Mouse (Mus musculus) hindbrain, postnatal 0 days (tissue): Measurements from ENCODE around the gene Itpr2. TPM values are rescaled to one million over a fixed set of nuclear protein-coding genes. Genes with fewer than 3 reads are reported as not detected.

Experiments used
- ATAC-seq: fragments of 200-750 bp; cut with Nextera tagmentation; 2 replicates; pipeline ENCODE4 v1.8.0; 2017; ENCODE audit warnings: mild to moderate bottlenecking, moderate TSS enrichment, moderate library complexity
- DNase-seq: peaks from one replicate; pipeline ENCODE4 v3.0.0-alpha.2; 2015; ENCODE audit warnings: low spot score
- H3K27ac ChIP-seq: fragments of 300-500 bp; sonication (generic); 2 replicates; pipeline ENCODE4 v1.5.1; 2014; ENCODE audit warnings: mild to moderate bottlenecking
- H3K27me3 ChIP-seq: fragments of 300-500 bp; sonication (generic); 2 replicates; pipeline ENCODE4 v1.6.1; 2014; ENCODE audit warnings: low read length, mixed read lengths; ENCODE audit not compliant: insufficient read depth
- H3K36me3 ChIP-seq: fragments of 300-500 bp; sonication (generic); 2 replicates; pipeline ENCODE4 v1.6.1; 2014; ENCODE audit warnings: low read length, mixed read lengths; ENCODE audit not compliant: insufficient read depth
- H3K4me1 ChIP-seq: fragments of 300-500 bp; sonication (generic); 2 replicates; pipeline ENCODE4 v1.6.1; 2014; ENCODE audit warnings: antibody characterized with exemption, low read length, mixed read lengths; ENCODE audit not compliant: insufficient read depth
- H3K4me2 ChIP-seq: fragments of 300-500 bp; sonication (generic); 2 replicates; pipeline ENCODE4 v1.6.1; 2014; ENCODE audit warnings: low read depth, mild to moderate bottlenecking, low read length, moderate library complexity, mixed read lengths
- H3K4me3 ChIP-seq: fragments of 300-500 bp; sonication (generic); 2 replicates; pipeline ENCODE4 v1.5.1; 2014; ENCODE audit warnings: low read length
- H3K9ac ChIP-seq: fragments of 300-500 bp; sonication (generic); replicated peaks from 2 replicates; pipeline ENCODE4 v1.6.1; 2014; ENCODE audit warnings: mild to moderate bottlenecking, low read length, moderate library complexity, mixed read lengths
- H3K9me3 ChIP-seq: fragments of 300-500 bp; sonication (generic); 2 replicates; pipeline ENCODE4 v1.6.1; 2016; ENCODE audit warnings: low read length, mixed read lengths
- CTCF ChIP-seq: IDR thresholded peaks from 2 replicates; pipeline ENCODE4 v1.5.1; 2016; ENCODE audit warnings: antibody characterized with exemption, control low read depth, low read depth
- WGBS: fragments of 180-500 bp; shearing (Covaris S2); extraction: QIAGEN DNeasy Blood & Tissue Kit; methylation state at CpG from one replicate; pipeline ENCODE4 v1.1.7; 2014; 5-methylcytosine and 5-hydroxymethylcytosine counted together
- polyA plus RNA-seq: library from polyadenylated mRNA; unstranded; fragments of >200 nt; fragmentation: Nextera tagmentation; extraction: Ambion mirVana; gene quantifications from 2 replicates; pipeline ENCODE4 v1.2.1, GENCODE M21; 2015
- total RNA-seq: library from RNA; depleted of rRNA; stranded (reverse); fragments of >200 nt; gene quantifications from 2 replicates; pipeline ENCODE4 v1.2.3, GENCODE M21; 2014

The Itpr2 gene
- total and polyA plus RNA-seq, 2 experiments from 2014 or later: 15.3 to 15.7 TPM

GRCm38 (mm10) chr6:146204470-146204869, 297.6 kb downstream of the Itpr2 start:
- Histone ChIP-seq H3K4me2 (no peak overlapping the region), H3K9ac (no peak overlapping the region), H3K27ac (no peak overlapping the region), H3K36me3 (no peaks in the 10 kb centered on the region), H3K4me1 (no peaks in the 10 kb centered on the region), H3K27me3 (no peaks in the 10 kb centered on the region), H3K4me3 (no peak overlapping the region), H3K9me3 (no peaks in the 10 kb centered on the region)
- DNase-seq (no peak), ATAC-seq (no peak)
- WGBS: 76% methylated on average over 4 of the region's 4 CpGs
- TF ChIP-seq CTCF: no peak

- TF ChIP-seq CTCF: no peak
- 97% methylated on average over 7 of the region's 7 CpGs for WGBS
- Histone ChIP-seq H3K9ac (no peak overlapping the region), H3K27me3 (no peaks in the 10 kb centered on the region), H3K27ac (no peak overlapping the region), H3K36me3 (no peaks in the 10 kb centered on the region), H3K4me1 (no peaks in the 10 kb centered on the region), H3K4me3 (no peak overlapping the region), H3K9me3 (no peaks in the 10 kb centered on the region), H3K4me2 (no peak overlapping the region)
- ATAC-seq (no peak), DNase-seq (no peak)
Measured at GRCm38 (mm10) chr6:146197868-146198379, 304.1 kb downstream of the Itpr2 start.

- DNase-seq: no peak
- Histone ChIP-seq H3K9me3 (no peaks in the 10 kb centered on the region), H3K27ac (no peak overlapping the region), H3K9ac (no peak overlapping the region), H3K4me3 (no peak overlapping the region), H3K4me2 (no peak overlapping the region), H3K36me3 (no peaks in the 10 kb centered on the region), H3K4me1 (no peaks in the 10 kb centered on the region), H3K27me3 (no peaks in the 10 kb centered on the region)
- 63% methylated on average over 1 of the region's 1 CpGs for WGBS
- no peak for TF ChIP-seq CTCF
- ATAC-seq: no peak
Measured at GRCm38 (mm10) chr6:146196701-146197100, 305.3 kb downstream of the Itpr2 start.

GRCm38 (mm10) chr6:146195854-146196457, 306.1 kb downstream of the Itpr2 start:
- 90% methylated on average over 7 of the region's 7 CpGs for WGBS
- Histone ChIP-seq H3K36me3 (no peaks in the 10 kb centered on the region), H3K4me3 (no peak overlapping the region), H3K9me3 (no peaks in the 10 kb centered on the region), H3K27me3 (no peaks in the 10 kb centered on the region), H3K9ac (no peak overlapping the region), H3K4me2 (no peak overlapping the region), H3K4me1 (no peaks in the 10 kb centered on the region), H3K27ac (no peak overlapping the region)
- DNase-seq (no peak), ATAC-seq (no peak)
- no peak for TF ChIP-seq CTCF

GRCm38 (mm10) chr6:146191931-146192330, 310.1 kb downstream of the Itpr2 start:
- Histone ChIP-seq H3K27me3 (no peaks in the 10 kb centered on the region), H3K4me2 (no peak overlapping the region), H3K36me3 (no peaks in the 10 kb centered on the region), H3K4me3 (no peak overlapping the region), H3K27ac (no peak overlapping the region), H3K9ac (no peak overlapping the region), H3K4me1 (no peaks in the 10 kb centered on the region), H3K9me3 (no peaks in the 10 kb centered on the region)
- DNase-seq: no peak
- no peak for TF ChIP-seq CTCF
- WGBS: 82% methylated on average over 5 of the region's 5 CpGs
- ATAC-seq: no peak

- Histone ChIP-seq H3K27me3 (no peaks in the 10 kb centered on the region), H3K9me3 (no peaks in the 10 kb centered on the region), H3K9ac (no peak overlapping the region), H3K4me2 (no peak overlapping the region), H3K4me1 (no peaks in the 10 kb centered on the region), H3K27ac (no peak overlapping the region), H3K36me3 (no peaks in the 10 kb centered on the region), H3K4me3 (no peak overlapping the region)
- 56% methylated on average over 8 of the region's 8 CpGs for WGBS
- DNase-seq: peak; percentile 42
- no peak for TF ChIP-seq CTCF
- ATAC-seq: no peak
Measured at GRCm38 (mm10) chr6:146190006-146190405, 312.0 kb downstream of the Itpr2 start.

GRCm38 (mm10) chr6:146185532-146185931, 316.5 kb downstream of the Itpr2 start:
- no peak overlapping the region for H3K4me3 ChIP-seq
- TF ChIP-seq CTCF: no peak
- H3K27me3 ChIP-seq: no peaks in the 10 kb centered on the region
- ATAC-seq: no peak
- H3K9ac ChIP-seq: no peak overlapping the region
- H3K36me3 ChIP-seq: no peaks in the 10 kb centered on the region
- no peak overlapping the region for H3K4me2 ChIP-seq
- H3K4me1 ChIP-seq: no peaks in the 10 kb centered on the region
- DNase-seq: no peak
- no peaks in the 10 kb centered on the region for H3K9me3 ChIP-seq
- 96% methylated on average over 2 of the region's 2 CpGs for WGBS
- no peak overlapping the region for H3K27ac ChIP-seq
